Mouse (Mus musculus): Measurements from ENCODE around the gene 1110025L11Rik. TPM values are rescaled to one million over a fixed set of nuclear protein-coding genes. Genes with fewer than 3 reads are reported as not detected.

The 1110025L11Rik gene
- not detected in 2 replicates for total RNA-seq (2023)

DNA sequence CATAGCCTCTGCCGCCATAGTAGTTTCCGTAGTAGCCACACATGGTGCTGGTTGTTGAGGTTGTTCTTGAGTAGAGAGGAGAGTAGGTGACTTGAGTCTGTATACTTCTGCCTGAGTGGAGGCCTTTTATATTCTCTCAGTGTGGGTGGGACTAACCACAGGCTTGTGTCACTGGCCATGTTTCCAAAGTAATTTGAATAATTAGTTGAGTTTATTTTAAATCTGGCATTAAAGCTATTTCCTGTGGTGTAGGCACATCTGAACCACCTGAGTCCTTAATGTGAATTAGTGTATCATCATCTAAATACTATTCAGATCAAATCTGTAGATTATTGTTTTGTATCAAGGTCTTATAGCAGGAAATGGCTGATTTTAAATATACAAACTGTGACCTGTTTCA, at the start of gene 1110025L11Rik:
TSS of gene 1110025L11Rik (minus strand) at position 101 of the 400 bp plus-strand sequence.

GRCm38 (mm10) chr16:89047783-89048182, 16.0 kb downstream of the 1110025L11Rik start, which contains the start of gene Krtap6-5:
Gene Krtap6-5, minus strand, starts transcription at chr16:89047883.

DNA sequence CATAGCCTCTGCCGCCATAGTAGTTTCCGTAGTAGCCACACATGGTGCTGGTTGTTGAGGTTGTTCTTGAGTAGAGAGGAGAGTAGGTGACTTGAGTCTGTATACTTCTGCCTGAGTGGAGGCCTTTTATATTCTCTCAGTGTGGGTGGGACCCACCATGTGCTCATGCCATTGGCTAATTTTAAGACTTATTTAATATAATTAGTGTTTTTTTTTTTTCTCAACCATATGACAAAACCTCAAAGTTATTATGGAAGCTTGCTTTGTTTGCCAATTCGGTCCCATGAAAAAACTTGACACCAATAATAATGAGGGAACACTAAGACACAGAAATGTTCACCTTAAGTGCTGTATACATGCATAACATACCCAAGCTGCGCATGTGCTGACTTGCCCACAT, 22.4 kb downstream of the 1110025L11Rik start, which contains the start of gene Gm10228:
TSS of gene Gm10228 (minus strand) at position 101 of the 400 bp plus-strand sequence.

DNA sequence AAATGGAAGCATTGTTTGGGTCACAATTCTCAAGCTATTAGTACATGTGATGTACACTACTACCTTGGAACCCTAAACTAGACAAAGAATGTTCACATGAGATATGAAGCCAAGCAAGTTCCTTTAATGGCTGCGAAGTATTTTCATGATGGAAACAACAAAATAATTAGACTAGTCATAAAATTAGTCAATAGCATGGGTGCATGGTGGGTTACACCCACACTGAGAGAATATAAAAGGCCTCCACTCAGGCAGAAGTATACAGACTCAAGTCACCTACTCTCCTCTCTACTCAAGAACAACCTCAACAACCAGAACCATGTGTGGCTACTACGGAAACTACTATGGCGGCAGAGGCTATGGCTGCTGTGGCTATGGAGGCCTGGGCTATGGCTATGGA, 32.4 kb downstream of the 1110025L11Rik start, which contains the start of gene Krtap6-1:
TSS of gene Krtap6-1 (plus strand) at position 301 of the 400 bp plus-strand sequence.

DNA sequence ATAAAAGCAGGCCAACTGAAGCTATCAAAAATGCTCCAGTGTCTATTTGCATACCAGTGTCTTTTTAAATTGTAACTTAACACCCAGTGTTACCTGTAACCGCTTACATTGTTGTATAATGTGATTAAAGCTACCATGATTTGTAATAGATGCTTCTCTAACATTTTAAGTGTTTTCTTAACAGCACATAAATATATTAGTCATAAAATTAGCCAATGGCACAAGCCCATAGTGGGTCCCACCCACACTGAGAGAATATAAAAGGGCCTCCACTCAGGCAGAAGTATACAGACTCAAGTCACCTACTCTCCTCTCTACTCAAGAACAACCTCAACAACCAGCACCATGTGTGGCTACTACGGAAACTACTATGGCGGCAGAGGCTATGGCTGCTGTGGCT, 48.8 kb downstream of the 1110025L11Rik start, which contains the start of gene Gm10229:
TSS of gene Gm10229 (plus strand) at position 301 of the 400 bp plus-strand sequence.

Other genes with a start within 250 kb of the 1110025L11Rik start
- gene Krtap15, start 243.8 kb downstream of the 1110025L11Rik start, total RNA-seq (2023) = not detected in 2 replicates
- not detected in 2 replicates for gene Krtap14, start 237.9 kb downstream of the 1110025L11Rik start, total RNA-seq (2023)
- not detected in 2 replicates for gene Krtap19-1, start 194.6 kb downstream of the 1110025L11Rik start, total RNA-seq (2023)
- gene Krtap19-2, start 189.7 kb downstream of the 1110025L11Rik start, total RNA-seq (2023) = not detected in 2 replicates
- not detected in 2 replicates for gene Krtap19-3, start 186.0 kb downstream of the 1110025L11Rik start, total RNA-seq (2023)
- not detected in 2 replicates for gene Krtap19-4, start 178.9 kb downstream of the 1110025L11Rik start, total RNA-seq (2023)
- not detected in 2 replicates for gene Krtap19-5, start 167.5 kb downstream of the 1110025L11Rik start, total RNA-seq (2023)
- gene Krtap19-9b, start 131.7 kb downstream of the 1110025L11Rik start, total RNA-seq (2023) = not detected in 2 replicates
- not detected in 2 replicates for gene Krtap16-3, start 101.1 kb downstream of the 1110025L11Rik start, total RNA-seq (2023)
- not detected in 2 replicates for gene Krtap22-2, start 53.2 kb downstream of the 1110025L11Rik start, total RNA-seq (2023)
- not detected in 2 replicates for gene Gm10229, start 48.7 kb downstream of the 1110025L11Rik start, total RNA-seq (2023)
- not detected in 2 replicates for gene Krtap6-1, start 32.3 kb downstream of the 1110025L11Rik start, total RNA-seq (2023)
- not detected in 2 replicates for gene Gm10228, start 22.5 kb downstream of the 1110025L11Rik start, total RNA-seq (2023)
- not detected in 2 replicates for gene Krtap6-5, start 16.1 kb downstream of the 1110025L11Rik start, total RNA-seq (2023)
- gene Krtap6-3, start 20.0 kb upstream of the 1110025L11Rik start, total RNA-seq (2023) = not detected in 2 replicates
- gene Gm6358, start 76.8 kb upstream of the 1110025L11Rik start, total RNA-seq (2023) = not detected in 2 replicates
- not detected in 2 replicates for gene Gm10061, start 87.1 kb upstream of the 1110025L11Rik start, total RNA-seq (2023)
- gene Gm9789, start 94.0 kb upstream of the 1110025L11Rik start, total RNA-seq (2023) = not detected in 2 replicates
- not detected in 2 replicates for gene Gm7735, start 105.5 kb upstream of the 1110025L11Rik start, total RNA-seq (2023)
- not detected in 2 replicates for gene 1110057P08Rik, start 110.7 kb upstream of the 1110025L11Rik start, total RNA-seq (2023)
- not detected in 2 replicates for gene Krtap20-2, start 141.9 kb upstream of the 1110025L11Rik start, total RNA-seq (2023)